Mouse (Mus musculus): ENCODE data around the gene Olfr620. TPM values are rescaled to one million over a fixed set of nuclear protein-coding genes. Genes with fewer than 3 reads are reported as not detected.

The Olfr620 gene
- polyA plus RNA-seq, 1 experiment from 2014 or later, result not detected

- Histone ChIP-seq H3K36me3 (ENCODE audit: control insufficient read depth, insufficient read depth) (no peaks in the 10 kb centered on the region), H3K4me3 (ENCODE audit: low read depth, low read length) (no peak within 1 kb of the TSS), H3K27ac (ENCODE audit: low read depth, low read length) (no peak within 1 kb of the TSS), H3K9me3 (ENCODE audit: control insufficient read depth) (no peaks in the 10 kb centered on the region), H3K4me2 (replicated peaks; ENCODE audit: low read depth) (no peak within 1 kb of the TSS), H3K9ac (ENCODE audit: low read depth, low read length) (no peak within 1 kb of the TSS), H3K4me1 (replicated peaks; ENCODE audit: control insufficient read depth, insufficient read depth, low read length) (no peaks in the 10 kb centered on the region), H3K27me3 (replicated peaks; ENCODE audit: control insufficient read depth, insufficient read depth, low read length) (no peaks in the 10 kb centered on the region)
- WGBS, result 89% methylated on average over 1 of the region's 1 CpGs
- no peak for TF ChIP-seq CTCF (IDR thresholded peaks at IDR 0.05; ENCODE audit: low read depth)
- no peak for ATAC-seq
These were observed 39.6 kb downstream of the Olfr620 start, which contains the start of gene Olfr617 for GRCm38 (mm10) chr7:103572761-103573160. Olfr617 (plus strand) TSS chr7:103573061.

GRCm38 (mm10) chr7:103569043-103569442 is 43.3 kb downstream of the Olfr620 start, which contains the start of gene Olfr616:
Olfr616 (minus strand) TSS chr7:103569143.
- no peaks in the 10 kb centered on the region for H3K27me3 ChIP-seq (replicated peaks; ENCODE audit: control insufficient read depth, insufficient read depth, low read length)
- no peak for ATAC-seq
- H3K9me3 ChIP-seq (ENCODE audit: control insufficient read depth), result no peaks in the 10 kb centered on the region
- no peak within 1 kb of the TSS for H3K4me3 ChIP-seq (ENCODE audit: low read depth, low read length)
- no peaks in the 10 kb centered on the region for H3K4me1 ChIP-seq (replicated peaks; ENCODE audit: control insufficient read depth, insufficient read depth, low read length)
- no peak within 1 kb of the TSS for H3K4me2 ChIP-seq (replicated peaks; ENCODE audit: low read depth)
- no peak within 1 kb of the TSS for H3K9ac ChIP-seq (ENCODE audit: low read depth, low read length)
- H3K36me3 ChIP-seq (ENCODE audit: control insufficient read depth, insufficient read depth), result no peaks in the 10 kb centered on the region
- no peak within 1 kb of the TSS for H3K27ac ChIP-seq (ENCODE audit: low read depth, low read length)
- WGBS, result 84% methylated on average over 3 of the region's 3 CpGs
- TF ChIP-seq CTCF (IDR thresholded peaks at IDR 0.05; ENCODE audit: low read depth), result no peak

- Histone ChIP-seq H3K4me1 (replicated peaks; ENCODE audit: control insufficient read depth, insufficient read depth, low read length) (no peaks in the 10 kb centered on the region), H3K27me3 (replicated peaks; ENCODE audit: control insufficient read depth, insufficient read depth, low read length) (no peaks in the 10 kb centered on the region), H3K9ac (ENCODE audit: low read depth, low read length) (no peak within 1 kb of the TSS), H3K9me3 (ENCODE audit: control insufficient read depth) (no peaks in the 10 kb centered on the region), H3K27ac (ENCODE audit: low read depth, low read length) (no peak within 1 kb of the TSS), H3K4me3 (ENCODE audit: low read depth, low read length) (no peak within 1 kb of the TSS), H3K4me2 (replicated peaks; ENCODE audit: low read depth) (no peak within 1 kb of the TSS), H3K36me3 (ENCODE audit: control insufficient read depth, insufficient read depth) (no peaks in the 10 kb centered on the region)
- no peak for TF ChIP-seq CTCF (IDR thresholded peaks at IDR 0.05; ENCODE audit: low read depth)
- 83% methylated on average over 2 of the region's 2 CpGs for WGBS
- ATAC-seq, result no peak
These were observed 56.6 kb downstream of the Olfr620 start, which contains the start of gene Olfr615 for GRCm38 (mm10) chr7:103555779-103556178. Olfr615 (plus strand) TSS chr7:103556079.

Small RNA genes within 50 kb of the gene (microRNA-seq; reads per million reads assigned to microRNA genes)
- not detected for gene Gm26506

Other genes with a start within 250 kb of the Olfr620 start
- not detected in 2 replicates for gene Olfr601, start 249.9 kb downstream of the Olfr620 start, polyA plus RNA-seq (2015; fragmentation: Nextera tagmentation; extraction: Ambion mirVana)
- not detected in 2 replicates for gene Olfr603, start 226.4 kb downstream of the Olfr620 start, polyA plus RNA-seq (2015; fragmentation: Nextera tagmentation; extraction: Ambion mirVana)
- gene Usp17lc, start 197.5 kb downstream of the Olfr620 start, polyA plus RNA-seq (2015; fragmentation: Nextera tagmentation; extraction: Ambion mirVana), result not detected in 2 replicates
- gene Olfr605, start 167.1 kb downstream of the Olfr620 start, polyA plus RNA-seq (2015; fragmentation: Nextera tagmentation; extraction: Ambion mirVana), result not detected in 2 replicates
- not detected in 2 replicates for gene Olfr606, start 163.5 kb downstream of the Olfr620 start, polyA plus RNA-seq (2015; fragmentation: Nextera tagmentation; extraction: Ambion mirVana)
- not detected in 2 replicates for gene Olfr607, start 148.4 kb downstream of the Olfr620 start, polyA plus RNA-seq (2015; fragmentation: Nextera tagmentation; extraction: Ambion mirVana)
- gene Olfr608, start 142.7 kb downstream of the Olfr620 start, polyA plus RNA-seq (2015; fragmentation: Nextera tagmentation; extraction: Ambion mirVana), result not detected in 2 replicates
- not detected in 2 replicates for gene Olfr609, start 114.5 kb downstream of the Olfr620 start, polyA plus RNA-seq (2015; fragmentation: Nextera tagmentation; extraction: Ambion mirVana)
- gene Olfr610, start 100.4 kb downstream of the Olfr620 start, polyA plus RNA-seq (2015; fragmentation: Nextera tagmentation; extraction: Ambion mirVana), result not detected in 2 replicates
- not detected in 2 replicates for gene Olfr611, start 91.7 kb downstream of the Olfr620 start, polyA plus RNA-seq (2015; fragmentation: Nextera tagmentation; extraction: Ambion mirVana)
- gene Olfr612, start 69.8 kb downstream of the Olfr620 start, polyA plus RNA-seq (2015; fragmentation: Nextera tagmentation; extraction: Ambion mirVana), result not detected in 2 replicates
- gene Olfr613, start 64.5 kb downstream of the Olfr620 start, polyA plus RNA-seq (2015; fragmentation: Nextera tagmentation; extraction: Ambion mirVana), result not detected in 2 replicates
- not detected in 2 replicates for gene Olfr615, start 56.5 kb downstream of the Olfr620 start, polyA plus RNA-seq (2015; fragmentation: Nextera tagmentation; extraction: Ambion mirVana)
- not detected in 2 replicates for gene Olfr616, start 43.4 kb downstream of the Olfr620 start, polyA plus RNA-seq (2015; fragmentation: Nextera tagmentation; extraction: Ambion mirVana)
- not detected in 2 replicates for gene Olfr617, start 39.5 kb downstream of the Olfr620 start, polyA plus RNA-seq (2015; fragmentation: Nextera tagmentation; extraction: Ambion mirVana)
- gene Olfr618, start 22.4 kb downstream of the Olfr620 start, polyA plus RNA-seq (2015; fragmentation: Nextera tagmentation; extraction: Ambion mirVana), result not detected in 2 replicates
- gene Olfr619, start 12.0 kb downstream of the Olfr620 start, polyA plus RNA-seq (2015; fragmentation: Nextera tagmentation; extraction: Ambion mirVana), result not detected in 2 replicates
- gene Olfr622, start 30.2 kb upstream of the Olfr620 start, polyA plus RNA-seq (2015; fragmentation: Nextera tagmentation; extraction: Ambion mirVana), result not detected in 2 replicates
- gene Olfr623, start 51.2 kb upstream of the Olfr620 start, polyA plus RNA-seq (2015; fragmentation: Nextera tagmentation; extraction: Ambion mirVana), result not detected in 2 replicates
- gene Olfr624, start 58.7 kb upstream of the Olfr620 start, polyA plus RNA-seq (2015; fragmentation: Nextera tagmentation; extraction: Ambion mirVana), result 0.09 TPM in 2 replicates
- not detected in 2 replicates for gene Olfr625-ps1, start 70.2 kb upstream of the Olfr620 start, polyA plus RNA-seq (2015; fragmentation: Nextera tagmentation; extraction: Ambion mirVana)
- not detected in 2 replicates for gene Olfr243, start 102.1 kb upstream of the Olfr620 start, polyA plus RNA-seq (2015; fragmentation: Nextera tagmentation; extraction: Ambion mirVana)
- gene Olfr628, start 117.8 kb upstream of the Olfr620 start, polyA plus RNA-seq (2015; fragmentation: Nextera tagmentation; extraction: Ambion mirVana), result not detected in 2 replicates
- gene Olfr629, start 132.4 kb upstream of the Olfr620 start, polyA plus RNA-seq (2015; fragmentation: Nextera tagmentation; extraction: Ambion mirVana), result not detected in 2 replicates
- gene Olfr630, start 144.8 kb upstream of the Olfr620 start, polyA plus RNA-seq (2015; fragmentation: Nextera tagmentation; extraction: Ambion mirVana), result not detected in 2 replicates
- gene Olfr69, start 159.1 kb upstream of the Olfr620 start, polyA plus RNA-seq (2015; fragmentation: Nextera tagmentation; extraction: Ambion mirVana), result not detected in 2 replicates
- gene Olfr68, start 167.2 kb upstream of the Olfr620 start, polyA plus RNA-seq (2015; fragmentation: Nextera tagmentation; extraction: Ambion mirVana), result not detected in 2 replicates
- not detected in 2 replicates for gene Olfr67, start 179.3 kb upstream of the Olfr620 start, polyA plus RNA-seq (2015; fragmentation: Nextera tagmentation; extraction: Ambion mirVana)
- 164 and 228 TPM in 2 replicates for gene Hbb-bt, start 201.5 kb upstream of the Olfr620 start, polyA plus RNA-seq (2015; fragmentation: Nextera tagmentation; extraction: Ambion mirVana)
- 726 and 1,073 TPM in 2 replicates for gene Hbb-bs, start 215.6 kb upstream of the Olfr620 start, polyA plus RNA-seq (2015; fragmentation: Nextera tagmentation; extraction: Ambion mirVana)
- gene Hbb-bh2, start 228.0 kb upstream of the Olfr620 start, polyA plus RNA-seq (2015; fragmentation: Nextera tagmentation; extraction: Ambion mirVana), result not detected in 2 replicates
- gene Hbb-bh1, start 230.6 kb upstream of the Olfr620 start, polyA plus RNA-seq (2015; fragmentation: Nextera tagmentation; extraction: Ambion mirVana), result not detected in 2 replicates
- gene Hbb-y, start 240.7 kb upstream of the Olfr620 start, polyA plus RNA-seq (2015; fragmentation: Nextera tagmentation; extraction: Ambion mirVana), result 0.52 TPM in 1 of 2 replicates, not detected in the other